Mouse (Mus musculus) C2C12 (cell line): ENCODE measurements at regions not wholly inside any gene's neighbourhood (a gene's known extent, or its start where the extent isn't known, plus 50 kb on each side); places are given as distances from the start of the nearest gene placed in this dataset.

Experiments
- H3K27me3 ChIP-seq: one replicate; pipeline ENCODE4 v1.6.1; 2011; ENCODE audit not compliant: control insufficient read depth, insufficient read depth, insufficient read length
- H3K36me3 ChIP-seq: one replicate; pipeline ENCODE4 v1.6.1; 2011; ENCODE audit not compliant: control insufficient read depth, insufficient read depth
- H3K4me3 ChIP-seq: one replicate; pipeline ENCODE4 v1.5.1; 2011; ENCODE audit warnings: mild to moderate bottlenecking, control low read depth; ENCODE audit not compliant: poor library complexity, insufficient read depth, severe bottlenecking
- H3K79me2 ChIP-seq: one replicate; pipeline ENCODE4 v1.6.1; 2011; ENCODE audit not compliant: control insufficient read depth, insufficient read depth
- H3K79me3 ChIP-seq: one replicate; pipeline ENCODE4 v1.6.1; 2011; ENCODE audit warnings: low read depth, control low read depth
- H3ac ChIP-seq: one replicate; pipeline ENCODE3; 2011; ENCODE audit warnings: low read depth; ENCODE audit not compliant: control insufficient read depth, insufficient read length
- CEBPB ChIP-seq: IDR thresholded peaks from one replicate; pipeline ENCODE4 v1.6.1; 2011; ENCODE audit warnings: low read depth, mild to moderate bottlenecking, control low read depth, moderate library complexity
- CTCF ChIP-seq: IDR thresholded peaks from one replicate; pipeline ENCODE4 v1.5.1; 2011; ENCODE audit not compliant: control insufficient read depth, insufficient read depth, insufficient read length
- FOSL1 ChIP-seq: IDR thresholded peaks from one replicate; pipeline ENCODE4 v1.8.0; 2011; ENCODE audit warnings: mild to moderate bottlenecking, low read length; ENCODE audit not compliant: poor library complexity, insufficient read depth, severe bottlenecking
- MAX ChIP-seq: IDR thresholded peaks from one replicate; pipeline ENCODE4 v1.6.1; 2011; ENCODE audit warnings: mild to moderate bottlenecking, control low read depth
- MYOD1 ChIP-seq: IDR thresholded peaks from one replicate; pipeline ENCODE4 v1.6.1; 2011; ENCODE audit warnings: low read depth; ENCODE audit not compliant: control insufficient read depth, insufficient read length
- MYOG ChIP-seq: IDR thresholded peaks from one replicate; pipeline ENCODE4 v1.6.1; 2011; ENCODE audit not compliant: control insufficient read depth, insufficient read length; ENCODE audit errors: extremely low read depth
- USF1 ChIP-seq: IDR thresholded peaks from one replicate; pipeline ENCODE4 v1.6.1; 2011; ENCODE audit warnings: low read depth, mild to moderate bottlenecking, control low read depth, moderate library complexity

DNA sequence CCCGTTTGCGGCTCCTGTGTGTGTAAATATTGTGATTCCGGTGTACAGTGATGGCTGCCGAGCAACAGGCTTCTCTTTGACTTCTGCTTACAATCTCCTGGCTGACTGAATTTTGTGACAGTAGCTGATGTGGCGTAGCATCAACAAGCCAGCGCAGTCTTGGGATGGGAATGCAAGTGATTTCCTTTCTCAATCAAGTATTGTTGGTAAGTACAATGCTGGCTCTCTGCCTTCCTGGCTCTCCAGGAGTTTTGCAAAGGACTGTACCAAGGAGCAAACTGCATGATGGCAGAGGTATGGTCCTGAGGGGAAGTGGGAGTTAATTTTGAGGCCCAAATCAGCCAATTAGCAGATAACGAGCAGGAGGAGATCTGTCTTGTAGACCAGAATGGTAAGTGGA lies 94.4 kb upstream of the Syt6 start:
- H3K79me3 ChIP-seq: no peaks in the 10 kb centered on the region
- no peak overlapping the region for H3K4me3 ChIP-seq
- no peak overlapping the region for H3ac ChIP-seq
- no peaks in the 10 kb centered on the region for H3K27me3 ChIP-seq
- no peaks in the 10 kb centered on the region for H3K36me3 ChIP-seq
- TF ChIP-seq MYOD1 (no peak), CTCF (no peak), USF1 (no peak), CEBPB (no peak), MAX (no peak), FOSL1 (no peak), MYOG (no peak)
- H3K79me2 ChIP-seq: no peaks in the 10 kb centered on the region

DNA sequence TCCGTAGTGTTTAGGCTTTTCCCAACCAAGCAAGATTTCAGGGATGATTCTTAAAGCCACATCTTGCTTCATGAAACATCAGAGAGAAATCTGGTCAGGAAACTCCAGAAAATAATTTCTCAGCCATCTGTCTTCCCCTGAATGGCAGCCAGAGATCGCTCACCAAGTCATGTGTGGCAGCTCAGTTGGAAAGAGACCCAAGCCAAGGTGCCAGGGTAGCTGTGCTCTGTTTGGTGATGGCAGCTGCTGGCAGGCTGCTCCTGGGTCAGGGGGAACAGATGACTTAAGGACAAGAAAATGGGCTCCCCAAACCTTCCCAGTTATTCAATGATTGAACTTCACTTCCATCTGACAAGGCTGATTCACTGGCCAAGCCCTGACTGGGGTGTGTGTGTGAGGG lies 91.7 kb upstream of the Syt6 start:
- Histone ChIP-seq H3K4me3 (no peak overlapping the region), H3ac (no peak overlapping the region), H3K36me3 (no peaks in the 10 kb centered on the region), H3K79me3 (no peaks in the 10 kb centered on the region), H3K79me2 (no peaks in the 10 kb centered on the region), H3K27me3 (no peaks in the 10 kb centered on the region)
- TF ChIP-seq USF1 (no peak), MAX (no peak)

DNA sequence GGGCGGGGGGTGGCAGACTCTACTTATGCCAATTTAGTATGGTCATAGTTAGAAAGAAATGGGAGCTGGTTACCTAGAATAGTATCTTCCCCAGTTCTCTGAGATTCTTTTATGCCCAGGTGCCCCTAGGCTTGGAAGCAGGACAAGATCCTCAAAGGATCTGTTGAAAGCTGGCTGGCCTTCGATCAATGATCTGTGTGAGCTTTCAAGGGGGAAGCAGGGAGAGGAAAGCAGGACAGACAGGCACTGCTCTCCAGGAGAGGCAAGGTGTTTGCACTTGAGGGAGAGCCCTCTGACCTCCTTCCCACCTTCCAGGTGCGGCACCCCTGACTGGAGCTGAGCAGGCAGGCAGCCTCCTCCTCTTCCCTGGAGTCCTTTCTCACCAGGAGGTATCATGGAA lies 91.3 kb upstream of the Syt6 start:
- no peak overlapping the region for H3ac ChIP-seq
- H3K4me3 ChIP-seq: no peak overlapping the region
- H3K79me2 ChIP-seq: no peaks in the 10 kb centered on the region
- no peaks in the 10 kb centered on the region for H3K79me3 ChIP-seq
- no peaks in the 10 kb centered on the region for H3K27me3 ChIP-seq
- no peak for TF ChIP-seq MYOD1
- TF ChIP-seq CEBPB: no peak
- no peak for TF ChIP-seq MYOG
- no peak for TF ChIP-seq MAX
- TF ChIP-seq CTCF: no peak
- TF ChIP-seq FOSL1: no peak
- TF ChIP-seq USF1: no peak
- H3K36me3 ChIP-seq: no peaks in the 10 kb centered on the region

DNA sequence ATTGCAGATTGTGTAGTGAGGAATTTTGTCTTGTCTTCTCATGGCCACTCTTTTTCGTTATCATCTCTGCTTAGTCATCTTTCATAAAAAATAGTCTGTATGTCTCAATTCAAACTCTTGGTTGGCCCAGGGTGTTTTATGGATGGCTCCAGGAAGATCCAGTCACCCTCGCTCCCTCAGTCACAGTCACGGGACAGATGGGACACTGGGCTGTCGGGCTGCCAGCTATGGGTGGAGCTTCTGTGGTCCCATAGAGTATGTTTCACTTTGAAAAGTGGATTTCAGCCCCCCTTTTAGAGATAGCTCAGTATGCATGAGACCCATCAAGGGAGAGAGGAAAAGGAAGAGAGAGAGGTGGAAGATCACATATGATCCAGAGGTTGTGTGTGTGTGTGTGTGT lies 85.2 kb upstream of the Syt6 start:
- H3K79me3 ChIP-seq: no peaks in the 10 kb centered on the region
- no peaks in the 10 kb centered on the region for H3K36me3 ChIP-seq
- no peak overlapping the region for H3K4me3 ChIP-seq
- no peaks in the 10 kb centered on the region for H3K27me3 ChIP-seq
- H3ac ChIP-seq: no peak overlapping the region
- no peaks in the 10 kb centered on the region for H3K79me2 ChIP-seq
- TF ChIP-seq MYOG (no peak), MYOD1 (no peak), FOSL1 (no peak), MAX (no peak), CTCF (no peak), CEBPB (no peak), USF1 (no peak)

DNA sequence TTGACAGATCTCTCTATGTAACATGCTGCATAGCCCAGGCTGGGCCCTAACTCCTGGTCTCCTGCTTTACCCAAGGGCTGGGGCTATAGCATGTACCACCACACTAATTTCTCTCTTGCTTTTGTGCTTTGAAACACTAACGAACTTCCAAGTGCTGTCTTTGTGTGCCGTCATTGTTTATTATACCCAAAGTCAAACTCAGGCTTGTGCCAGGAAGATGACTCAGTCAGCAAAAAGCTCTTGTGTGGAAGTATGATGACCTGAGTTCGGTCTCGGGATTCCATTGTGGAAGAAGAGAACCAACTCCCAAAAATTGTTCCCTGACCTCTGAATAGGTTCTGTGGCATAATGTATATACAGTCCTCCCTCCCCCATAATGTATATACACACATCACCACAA lies 84.1 kb upstream of the Syt6 start:
- Histone ChIP-seq H3K27me3 (no peaks in the 10 kb centered on the region), H3ac (no peak overlapping the region), H3K36me3 (no peaks in the 10 kb centered on the region), H3K79me2 (no peaks in the 10 kb centered on the region), H3K4me3 (no peak overlapping the region), H3K79me3 (no peaks in the 10 kb centered on the region)
- no peak for TF ChIP-seq MYOD1
- TF ChIP-seq MYOG: no peak
- no peak for TF ChIP-seq USF1
- TF ChIP-seq CEBPB: no peak
- no peak for TF ChIP-seq CTCF
- TF ChIP-seq MAX: no peak

DNA sequence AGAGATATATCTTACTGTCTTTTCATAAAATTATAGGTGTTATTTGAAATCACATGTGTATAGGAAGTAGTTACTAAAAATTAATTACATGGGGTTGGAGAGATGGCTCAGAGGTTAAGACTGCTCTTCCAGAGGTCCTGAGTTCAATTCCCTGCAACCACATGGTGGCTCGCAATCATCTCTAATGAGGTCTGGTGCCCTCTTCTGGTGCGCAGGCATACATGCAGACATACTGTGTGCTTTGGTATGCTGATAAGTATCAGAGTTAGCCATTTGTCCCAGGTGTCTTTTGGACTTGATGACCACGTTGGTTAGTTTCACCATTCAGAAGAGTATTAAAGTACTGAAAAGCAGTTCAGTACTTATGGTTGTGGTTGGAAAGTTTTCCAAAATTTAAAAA lies 82.8 kb upstream of the Syt6 start:
- Histone ChIP-seq H3K79me2 (no peaks in the 10 kb centered on the region), H3K79me3 (no peaks in the 10 kb centered on the region), H3ac (no peak overlapping the region), H3K27me3 (no peaks in the 10 kb centered on the region), H3K4me3 (no peak overlapping the region), H3K36me3 (no peaks in the 10 kb centered on the region)
- no peak for TF ChIP-seq CEBPB
- TF ChIP-seq MAX: no peak
- TF ChIP-seq CTCF: no peak
